Mouse (Mus musculus): Measurements from ENCODE around the gene Acan.

Acan gene

GRCm38 (mm10) chr7:79139891-79140591 lies 86.8 kb downstream of the Acan start:
- no peak for DNase-seq (ENCODE audit: low spot score)

GRCm38 (mm10) chr7:79140897-79141296 lies 87.6 kb downstream of the Acan start:
- DNase-seq (ENCODE audit: low spot score), result peak; percentile 91

- DNase-seq (ENCODE audit: low spot score), result no peak
Measured at GRCm38 (mm10) chr7:79147011-79147837, 93.9 kb downstream of the Acan start.

GRCm38 (mm10) chr7:79147931-79148653 lies 94.8 kb downstream of the Acan start:
- peak; percentile 55 for DNase-seq (ENCODE audit: low spot score)

GRCm38 (mm10) chr7:79148711-79149266 lies 95.5 kb downstream of the Acan start, which contains the start of gene Mfge8:
Gene Mfge8 (minus strand): TSS chr7:79149060.
- peak; percentile 96 for DNase-seq (ENCODE audit: low spot score)

- DNase-seq (ENCODE audit: low spot score), result no peak
Measured at GRCm38 (mm10) chr7:79149522-79149921, 96.2 kb downstream of the Acan start.

- DNase-seq (ENCODE audit: low spot score), result no peak
Measured at GRCm38 (mm10) chr7:79159406-79159805, 106.1 kb downstream of the Acan start.

Measured in embryo, embryonic 10.5 days (tissue).